Mouse (Mus musculus) monocyte, adult 2 months (primary cell): ENCODE measurements around the gene Sgpp1.
A peak's percentile ranks its signal among the peaks of the same experiment; 100 is the strongest.
"Not testable (repeated sequence)": the region's sequence is repeated elsewhere in the genome, so short reads cannot be mapped to it uniquely, and the experiment has no call there.

ENCODE experiments used
- DNase-seq, 2 experiments: peaks; one replicate each; pipeline ENCODE4 v3.0.0; 2022; ENCODE audit warnings: low spot score in 2 of 2, low read depth in 1 of 2

Gene Sgpp1

GRCm38 (mm10) chr12:75698692-75699091, 36.8 kb downstream of the Sgpp1 start:
- no peak for DNase-seq

GRCm38 (mm10) chr12:75695845-75696244, 39.7 kb downstream of the Sgpp1 start:
- DNase-seq = not testable (repeated sequence)

- DNase-seq = peak in 1 of 2 experiments; percentile 12
These were observed 46.5 kb downstream of the Sgpp1 start for GRCm38 (mm10) chr12:75689003-75689402.

- no peak for DNase-seq
These were observed 48.2 kb downstream of the Sgpp1 start for GRCm38 (mm10) chr12:75687314-75687713.

- not testable (repeated sequence) for DNase-seq
These were observed 51.5 kb downstream of the Sgpp1 start for GRCm38 (mm10) chr12:75684026-75684425.

GRCm38 (mm10) chr12:75683598-75683997, 51.9 kb downstream of the Sgpp1 start:
- no peak for DNase-seq

GRCm38 (mm10) chr12:75682842-75683241, 52.7 kb downstream of the Sgpp1 start:
- DNase-seq = no peak

GRCm38 (mm10) chr12:75681101-75681500, 54.4 kb downstream of the Sgpp1 start:
- no peak for DNase-seq

- DNase-seq = no peak
These were observed 57.1 kb downstream of the Sgpp1 start for GRCm38 (mm10) chr12:75678393-75678792.

- DNase-seq = no peak
These were observed 62.9 kb downstream of the Sgpp1 start for GRCm38 (mm10) chr12:75672630-75673029.

GRCm38 (mm10) chr12:75671759-75672315, 63.7 kb downstream of the Sgpp1 start:
- DNase-seq = no peak

GRCm38 (mm10) chr12:75670611-75671010, 64.9 kb downstream of the Sgpp1 start:
- DNase-seq = no peak

GRCm38 (mm10) chr12:75669258-75670106, 66.0 kb downstream of the Sgpp1 start, which contains the start of gene Wdr89:
TSS of gene Wdr89 (minus strand) at chr12:75669537.
- DNase-seq = peak; percentile 94 to 99

- no peak for DNase-seq
These were observed 66.6 kb downstream of the Sgpp1 start for GRCm38 (mm10) chr12:75668916-75669257.

GRCm38 (mm10) chr12:75668221-75668620, 67.3 kb downstream of the Sgpp1 start:
- no peak for DNase-seq

GRCm38 (mm10) chr12:75666939-75667338, 68.6 kb downstream of the Sgpp1 start:
- no peak for DNase-seq

GRCm38 (mm10) chr12:75664516-75664810, 71.1 kb downstream of the Sgpp1 start:
- no peak for DNase-seq
